Mouse (Mus musculus) megakaryocyte, embryonic 14.5 days (primary cell): ENCODE results near the gene 5830473C10Rik. TPM values are rescaled to one million over a fixed set of nuclear protein-coding genes. Genes with fewer than 3 reads are reported as not detected.
"Not testable (repeated sequence)": the region's sequence is repeated elsewhere in the genome, so short reads cannot be mapped to it uniquely, and the experiment has no call there.

Experiments used
- H3K27me3 ChIP-seq: replicated peaks from 2 replicates; pipeline ENCODE3; 2012; ENCODE audit warnings: inconsistent platforms
- H3K36me3 ChIP-seq: replicated peaks from 2 replicates; pipeline ENCODE3; 2012; ENCODE audit warnings: low read length, inconsistent platforms, mixed read lengths
- H3K4me1 ChIP-seq: 2 replicates; pipeline ENCODE4 v1.6.1; 2012; ENCODE audit warnings: inconsistent platforms
- H3K4me3 ChIP-seq: replicated peaks from 2 replicates; pipeline ENCODE3; 2012; ENCODE audit warnings: moderate library complexity, mild to moderate bottlenecking, inconsistent platforms
- H3K9me3 ChIP-seq: 2 replicates; pipeline ENCODE4 v1.6.1; 2012; ENCODE audit warnings: inconsistent platforms
- FLI1 ChIP-seq: IDR thresholded peaks from 2 replicates; pipeline ENCODE4 v1.6.1; 2012; ENCODE audit warnings: low read length, inconsistent platforms, mixed read lengths
- GATA1 ChIP-seq: IDR thresholded peaks from 3 replicates; pipeline ENCODE4 v1.6.1; 2012; ENCODE audit warnings: mixed read lengths, low read length, inconsistent platforms, borderline replicate concordance
- polyA plus RNA-seq: library from polyadenylated mRNA; stranded (reverse); fragments of >175 nt; gene quantifications from 2 replicates; pipeline ENCODE4 v1.2.3, GENCODE M21; 2012; ENCODE audit warnings: low replicate concordance; ENCODE audit not compliant: insufficient read depth

5830473C10Rik gene
- polyA plus RNA-seq, 1 experiment, result 0.73 TPM

DNA sequence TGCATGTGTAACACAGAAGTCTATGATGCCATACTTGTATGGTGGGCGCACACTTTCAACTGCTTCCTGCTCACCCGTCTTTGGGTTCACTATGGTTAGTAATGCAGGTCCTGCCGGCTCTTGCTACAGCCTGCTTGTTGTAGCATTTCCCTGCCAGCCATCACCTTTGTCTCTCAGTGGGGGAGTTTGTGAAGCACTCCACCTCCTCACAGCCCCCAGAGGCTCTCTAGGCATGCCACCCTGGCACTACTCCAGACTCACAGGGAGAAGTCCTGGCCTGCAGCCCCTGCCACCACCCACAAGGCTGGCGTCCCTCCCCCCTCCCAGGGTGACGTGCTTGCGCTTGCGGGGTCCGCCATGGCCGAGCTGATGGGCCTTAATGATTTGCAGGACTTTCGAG lies 29.8 kb downstream of the 5830473C10Rik start:
- no peak overlapping the region for H3K4me3 ChIP-seq
- TF ChIP-seq FLI1 (no peak), GATA1 (no peak)
- no peaks in the 10 kb centered on the region for H3K27me3 ChIP-seq
- H3K4me1 ChIP-seq, result peaks cover 50% of the 10 kb centered on the region
- no peaks in the 10 kb centered on the region for H3K9me3 ChIP-seq
- H3K36me3 ChIP-seq, result no peaks in the 10 kb centered on the region

DNA sequence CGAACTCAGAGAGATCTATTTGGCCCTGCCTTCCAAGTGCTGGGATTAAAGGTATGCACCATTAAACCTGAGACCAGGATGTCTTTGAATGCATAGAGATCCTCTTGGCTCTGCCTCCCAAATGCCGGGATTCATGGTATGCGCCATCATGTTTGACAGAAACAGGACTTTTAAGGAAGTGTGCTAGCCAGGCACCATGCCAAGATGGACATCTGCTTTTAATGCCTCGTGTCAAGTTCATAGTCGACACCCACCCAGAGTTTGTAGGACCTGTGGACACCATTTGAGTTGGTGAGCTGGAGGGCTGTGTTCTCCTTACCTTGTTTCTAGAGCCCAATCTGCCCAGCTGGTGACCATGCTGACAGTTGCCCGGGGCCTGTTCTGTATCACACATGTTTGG lies 31.0 kb downstream of the 5830473C10Rik start:
- no peaks in the 10 kb centered on the region for H3K9me3 ChIP-seq
- peaks cover 59% of the 10 kb centered on the region for H3K4me1 ChIP-seq
- H3K27me3 ChIP-seq, result no peaks in the 10 kb centered on the region
- no peak for TF ChIP-seq GATA1
- no peak for TF ChIP-seq FLI1
- no peaks in the 10 kb centered on the region for H3K36me3 ChIP-seq
- H3K4me3 ChIP-seq, result no peak overlapping the region

DNA sequence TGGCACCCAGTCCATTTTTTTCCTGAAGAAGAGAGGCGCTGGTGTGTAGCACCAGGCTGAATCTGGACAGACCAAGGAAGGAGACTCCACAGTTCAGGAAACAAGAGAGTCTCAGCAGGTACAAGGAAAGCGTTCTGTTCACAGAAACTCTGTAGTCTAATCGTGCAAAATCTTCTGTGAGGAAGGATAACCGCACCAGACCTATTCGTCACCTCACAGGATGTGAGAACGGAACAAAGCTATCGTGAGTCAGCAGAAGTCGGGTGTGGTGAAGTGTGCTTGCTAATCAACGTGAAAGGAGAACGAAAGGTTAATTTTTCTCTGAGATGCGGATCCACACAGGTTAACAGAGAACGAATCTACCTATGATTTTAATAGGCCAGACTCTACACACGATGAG lies 34.0 kb downstream of the 5830473C10Rik start:
- peak overlapping the region; percentile 88 for H3K4me3 ChIP-seq
- TF ChIP-seq GATA1 (peak; percentile 14; the same call in 1 of the 3 replicates), FLI1 (no peak)
- H3K27me3 ChIP-seq, result no peaks in the 10 kb centered on the region
- H3K4me1 ChIP-seq, result peaks cover 42% of the 10 kb centered on the region
- H3K36me3 ChIP-seq, result peaks cover 2% of the 10 kb centered on the region
- no peaks in the 10 kb centered on the region for H3K9me3 ChIP-seq

DNA sequence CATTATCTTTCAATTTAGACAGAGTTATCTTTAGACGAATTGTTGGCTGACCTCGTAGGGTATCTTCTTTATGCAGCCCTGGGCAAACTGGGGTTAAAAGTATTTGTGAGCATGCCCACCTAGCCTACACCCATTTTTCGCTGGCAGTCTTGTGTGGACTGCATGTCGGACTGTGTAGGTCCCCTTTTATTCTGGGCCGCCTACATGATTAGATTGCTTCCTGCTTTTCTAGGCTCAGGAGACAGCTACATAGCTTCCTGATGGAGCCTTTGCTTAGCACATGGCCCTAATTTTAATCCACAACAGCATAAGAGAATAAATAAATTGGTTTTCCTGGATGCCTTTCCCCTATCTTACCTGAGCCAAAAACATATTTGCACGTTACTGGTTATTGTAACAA lies 35.2 kb downstream of the 5830473C10Rik start:
- H3K27me3 ChIP-seq, result no peaks in the 10 kb centered on the region
- H3K4me1 ChIP-seq, result peaks cover 46% of the 10 kb centered on the region
- H3K36me3 ChIP-seq, result peaks cover 2% of the 10 kb centered on the region
- TF ChIP-seq FLI1, result no peak
- no peak overlapping the region for H3K4me3 ChIP-seq
- no peaks in the 10 kb centered on the region for H3K9me3 ChIP-seq

DNA sequence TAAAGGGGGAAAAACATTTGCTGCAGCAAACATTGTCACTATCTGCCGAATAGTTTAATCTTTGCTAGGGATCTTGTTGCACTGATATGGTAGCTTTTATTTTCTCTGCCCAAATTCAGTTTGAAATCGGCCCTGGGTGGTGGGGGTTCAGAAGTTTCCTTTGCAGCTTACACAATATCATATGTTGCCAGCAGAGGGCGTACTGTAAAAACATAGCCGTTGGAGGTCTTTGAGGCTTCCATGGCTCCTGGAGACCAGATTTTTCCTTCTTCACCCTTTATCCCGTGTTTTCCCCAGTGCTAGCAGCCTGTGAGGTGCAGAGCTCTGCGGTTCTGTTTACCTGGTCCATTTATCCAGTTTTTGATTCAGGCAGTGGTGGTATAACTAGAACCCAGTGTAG lies 40.6 kb downstream of the 5830473C10Rik start:
- H3K36me3 ChIP-seq, result peaks cover 2% of the 10 kb centered on the region
- peaks cover 36% of the 10 kb centered on the region for H3K4me1 ChIP-seq
- TF ChIP-seq FLI1 (no peak), GATA1 (no peak)
- H3K27me3 ChIP-seq, result no peaks in the 10 kb centered on the region
- H3K9me3 ChIP-seq, result no peaks in the 10 kb centered on the region
- no peak overlapping the region for H3K4me3 ChIP-seq

DNA sequence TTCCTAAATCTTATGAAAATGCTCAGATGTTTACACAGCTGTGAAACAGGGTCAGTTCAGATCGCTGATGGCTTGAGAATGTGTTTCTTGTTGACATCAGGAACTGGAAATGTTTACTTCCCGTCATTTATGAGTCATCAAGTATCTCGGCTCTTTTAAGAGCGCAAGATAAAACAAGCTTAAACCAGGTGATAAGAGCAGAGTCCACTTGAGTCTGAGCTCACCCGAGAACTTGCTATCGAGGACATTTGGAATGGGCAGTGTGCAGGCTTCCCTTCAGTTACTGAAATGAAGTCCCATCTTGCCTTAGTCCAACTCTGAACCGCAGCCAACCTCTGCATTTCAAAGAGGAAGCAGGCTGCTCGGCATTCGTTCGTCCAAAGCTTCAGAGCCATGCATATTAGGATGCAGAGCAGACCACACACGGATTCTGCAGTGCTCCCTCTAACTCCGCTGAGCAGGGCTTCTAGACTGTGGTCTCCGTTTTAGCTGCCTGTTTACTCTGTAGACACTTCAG lies 42.6 kb downstream of the 5830473C10Rik start:
- no peaks in the 10 kb centered on the region for H3K36me3 ChIP-seq
- peak overlapping the region; percentile 83 for H3K4me3 ChIP-seq
- no peaks in the 10 kb centered on the region for H3K9me3 ChIP-seq
- H3K4me1 ChIP-seq, result peaks cover 40% of the 10 kb centered on the region
- no peak for TF ChIP-seq FLI1
- TF ChIP-seq GATA1, result no peak
- H3K27me3 ChIP-seq, result no peaks in the 10 kb centered on the region

DNA sequence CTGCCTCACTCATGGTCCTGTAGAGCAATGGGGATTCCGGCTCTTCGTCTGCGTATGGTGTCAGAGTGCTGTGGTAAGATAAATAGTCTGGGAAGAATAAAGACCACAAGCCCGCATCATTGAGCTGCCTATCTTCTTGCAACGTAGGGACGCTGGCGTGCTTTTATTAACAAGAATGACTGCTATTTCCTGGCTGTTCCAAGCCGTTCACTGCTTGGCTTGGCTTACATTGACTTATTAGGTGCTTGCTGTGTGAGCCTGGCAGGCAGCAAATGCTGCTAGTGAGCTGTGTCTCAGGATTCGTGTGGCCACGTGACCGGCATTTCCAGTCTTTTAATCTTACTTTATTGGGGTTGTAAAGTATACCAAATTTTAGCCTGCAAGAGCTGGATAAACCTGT lies 48.0 kb downstream of the 5830473C10Rik start:
- Histone ChIP-seq H3K4me3 (peak overlapping the region; percentile 51), H3K27me3 (no peaks in the 10 kb centered on the region), H3K36me3 (no peaks in the 10 kb centered on the region), H3K4me1 (peaks cover 70% of the 10 kb centered on the region), H3K9me3 (no peaks in the 10 kb centered on the region)
- TF ChIP-seq GATA1 (peak; percentile 57; the same call in 1 of the 3 replicates), FLI1 (no peak)

DNA sequence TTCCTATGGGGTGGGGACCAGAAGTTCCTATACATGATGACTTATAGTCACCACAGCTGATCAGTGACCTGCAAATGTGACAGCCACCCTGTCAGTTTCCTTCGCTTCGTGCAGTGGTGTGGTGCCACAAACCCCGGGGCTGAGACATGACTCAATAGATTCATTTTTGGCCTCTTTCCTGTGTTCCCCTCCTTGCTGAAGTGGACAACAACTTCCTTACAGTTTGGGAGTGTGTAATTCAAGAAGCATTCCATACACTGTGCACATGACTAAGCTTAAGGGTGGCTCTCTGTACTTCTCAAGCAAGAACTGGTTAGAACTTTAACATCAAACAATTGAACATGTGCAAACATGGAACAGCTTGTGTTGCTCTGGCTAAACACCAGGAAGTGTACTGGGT lies 50.5 kb downstream of the 5830473C10Rik start:
- peaks cover 59% of the 10 kb centered on the region for H3K4me1 ChIP-seq
- no peaks in the 10 kb centered on the region for H3K9me3 ChIP-seq
- peak overlapping the region; percentile 69 for H3K4me3 ChIP-seq
- H3K27me3 ChIP-seq, result no peaks in the 10 kb centered on the region
- TF ChIP-seq GATA1, result no peak
- TF ChIP-seq FLI1, result no peak
- H3K36me3 ChIP-seq, result no peaks in the 10 kb centered on the region

DNA sequence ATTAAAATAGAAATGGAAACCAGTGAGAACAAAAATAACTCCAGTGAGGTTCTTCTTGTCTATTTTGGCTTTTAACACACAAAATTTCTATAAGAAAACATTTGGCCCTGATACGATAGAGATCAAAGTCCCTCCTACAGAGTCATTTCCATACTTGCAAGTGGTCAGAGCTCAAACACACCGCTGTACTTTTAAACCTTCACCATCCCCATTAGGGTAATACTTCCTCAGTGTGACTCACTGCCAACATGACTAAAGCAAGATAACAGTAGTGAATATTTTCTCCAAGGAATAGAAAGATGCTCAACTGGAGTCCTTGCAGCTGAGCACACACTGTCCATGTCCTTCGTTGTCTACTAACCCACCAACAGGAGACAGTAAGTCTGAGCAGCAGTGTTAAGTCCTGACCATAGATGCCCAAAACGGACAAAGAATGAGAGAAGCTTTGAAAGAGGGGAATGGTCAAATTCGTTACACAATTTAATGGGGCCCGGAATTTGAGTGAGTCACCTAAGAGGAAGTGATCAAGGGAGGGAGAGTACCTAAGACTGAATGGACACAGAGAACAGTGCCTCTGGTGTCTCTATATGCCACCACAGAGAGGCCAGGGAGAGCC lies 51.2 kb downstream of the 5830473C10Rik start:
- H3K9me3 ChIP-seq, result no peaks in the 10 kb centered on the region
- TF ChIP-seq GATA1 (no peak), FLI1 (no peak)
- peaks cover 59% of the 10 kb centered on the region for H3K4me1 ChIP-seq
- peak overlapping the region; percentile 30 for H3K4me3 ChIP-seq
- no peaks in the 10 kb centered on the region for H3K27me3 ChIP-seq
- H3K36me3 ChIP-seq, result no peaks in the 10 kb centered on the region

DNA sequence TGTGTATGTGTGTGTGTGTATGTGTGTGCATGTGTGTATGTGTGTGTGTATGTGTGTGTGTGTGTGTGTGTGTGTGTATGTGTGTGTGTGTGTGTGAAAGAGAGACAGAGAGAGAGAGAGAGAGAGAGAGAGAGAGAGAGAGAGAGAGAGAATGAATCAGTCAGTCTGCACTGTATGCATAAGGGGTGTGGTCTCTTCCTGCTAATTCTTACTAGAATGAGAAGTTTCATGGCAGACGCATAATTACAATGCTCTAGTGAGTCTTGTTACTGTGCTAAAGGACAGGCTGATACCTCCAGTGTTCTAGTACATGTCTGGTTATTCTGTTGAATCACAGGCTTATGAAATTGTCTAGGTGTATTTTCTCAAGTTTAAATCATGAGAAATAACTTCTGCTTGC lies 51.8 kb downstream of the 5830473C10Rik start:
- not testable (repeated sequence) for H3K9me3 ChIP-seq, H3K36me3 ChIP-seq, H3K27me3 ChIP-seq, H3K4me3 ChIP-seq
- H3K4me1 ChIP-seq, result peaks cover 55% of the 10 kb centered on the region

DNA sequence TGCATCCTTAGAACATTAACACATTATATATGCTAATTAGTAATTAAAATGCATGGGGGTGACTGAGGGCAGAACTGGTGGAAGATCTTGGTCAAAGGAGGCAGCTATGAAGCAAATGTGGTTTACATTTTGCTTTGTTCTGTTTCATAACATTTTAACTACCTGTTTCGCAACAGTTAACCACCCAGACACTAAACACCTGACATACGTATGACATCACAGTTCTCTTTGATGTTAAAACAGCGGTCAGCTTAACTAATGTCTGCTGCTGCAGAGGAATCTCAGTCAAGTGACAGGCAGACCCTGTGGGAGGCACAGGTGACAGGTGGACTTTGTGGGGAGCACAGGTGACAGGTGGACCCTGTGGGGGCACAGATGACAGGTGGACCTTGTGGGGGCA lies 57.0 kb downstream of the 5830473C10Rik start:
- H3K4me3 ChIP-seq, result no peak overlapping the region
- peaks cover 4% of the 10 kb centered on the region for H3K9me3 ChIP-seq
- H3K36me3 ChIP-seq, result no peaks in the 10 kb centered on the region
- H3K4me1 ChIP-seq, result peaks cover 10% of the 10 kb centered on the region
- H3K27me3 ChIP-seq, result peaks cover 6% of the 10 kb centered on the region
- TF ChIP-seq FLI1 (no peak), GATA1 (no peak)
